Mouse (Mus musculus) small intestine, adult 2 months (tissue): ENCODE results near the gene Ranbp3l.

Experiments used
- CTCF ChIP-seq: fragments of 200-500 bp; IDR thresholded peaks from 2 replicates; pipeline ENCODE4 v1.5.1; 2012; ENCODE audit warnings: low read depth, mild to moderate bottlenecking, control low read depth, inconsistent platforms, low read length, moderate library complexity, mixed read lengths; ENCODE audit not compliant: insufficient replicate concordance, insufficient read length; ENCODE audit errors: extremely low read depth
- POLR2A ChIP-seq: fragments of 200-500 bp; IDR thresholded peaks from 2 replicates; pipeline ENCODE4 v1.6.1; 2012; ENCODE audit warnings: low read depth, mild to moderate bottlenecking, control low read depth, inconsistent platforms, low read length, moderate library complexity

DNA sequence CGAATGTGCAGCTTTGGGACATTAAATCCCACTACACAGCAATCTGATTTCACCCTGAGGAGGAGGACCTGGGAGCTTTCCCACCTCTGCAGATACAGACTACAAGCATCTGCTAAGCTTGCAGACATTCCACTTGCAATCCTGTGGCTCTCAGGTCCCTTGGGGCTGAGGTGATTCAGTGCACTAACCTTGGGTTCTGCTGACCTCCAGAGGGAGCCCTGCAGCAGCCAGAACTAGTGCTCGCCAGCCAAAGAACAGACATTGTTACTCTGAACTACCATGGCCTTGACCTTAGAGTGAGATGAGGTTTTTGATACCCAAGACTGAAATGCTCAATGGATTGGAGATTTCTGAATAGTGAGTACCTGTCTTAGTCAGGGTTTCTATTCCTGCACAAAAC is 4.4 kb upstream of the Ranbp3l start:
- no peak for TF ChIP-seq CTCF
- no peak for TF ChIP-seq POLR2A
